Mouse (Mus musculus): ENCODE data around the gene Tmc4.

The Tmc4 gene

DNA sequence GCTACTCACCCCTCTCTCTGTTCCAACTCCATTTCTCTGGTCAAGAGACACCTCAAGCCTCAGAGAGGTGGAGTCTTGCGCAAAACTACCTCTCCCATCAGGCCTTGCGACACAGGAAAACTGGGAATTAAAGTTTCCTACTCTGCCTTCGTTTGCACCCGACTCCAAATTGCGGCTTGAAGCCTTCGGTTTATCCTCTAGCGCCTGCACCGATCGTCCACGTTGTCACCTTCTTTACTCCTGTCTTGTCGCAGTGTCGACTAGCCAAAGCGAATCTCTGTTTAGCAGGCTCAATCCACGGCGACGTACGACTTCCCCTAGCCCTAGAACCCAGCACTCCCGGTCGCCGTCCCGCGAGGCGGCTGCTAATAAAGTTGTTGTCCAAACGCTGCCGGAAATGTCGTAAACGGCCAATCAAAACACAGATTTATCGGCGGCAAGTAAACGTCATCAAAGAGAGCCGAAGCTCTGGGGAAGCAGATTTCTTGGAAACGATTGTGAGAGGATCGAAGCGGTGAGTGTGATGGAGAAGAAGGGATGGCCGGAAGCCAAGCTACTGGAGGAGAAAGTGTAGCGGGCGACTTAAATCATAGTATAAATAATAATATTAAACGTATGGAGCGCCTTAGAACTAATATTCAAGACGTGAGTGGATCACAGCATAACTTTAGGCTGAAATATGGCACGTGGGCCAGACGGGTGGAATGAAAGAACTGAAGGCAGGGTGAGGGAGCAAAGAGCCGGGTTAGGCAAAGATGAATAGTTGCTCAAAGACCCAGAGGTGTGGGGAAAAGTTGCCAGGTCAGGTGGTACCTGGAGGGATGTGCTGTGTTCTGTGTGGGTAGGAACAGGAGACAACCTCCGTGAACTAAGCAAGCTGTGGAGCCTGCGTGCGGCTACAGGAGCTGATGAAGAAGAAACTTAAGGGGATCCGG, 47.5 kb downstream of the Tmc4 start, which contains the start of the genes Tfpt and Prpf31:
Gene Tfpt (minus strand): TSS at position 387 of the 935 bp plus-strand sequence.
Gene Prpf31 (plus strand): TSS at position 443 of the 935 bp plus-strand sequence.
- DNase-seq: peak; percentile 98

DNA sequence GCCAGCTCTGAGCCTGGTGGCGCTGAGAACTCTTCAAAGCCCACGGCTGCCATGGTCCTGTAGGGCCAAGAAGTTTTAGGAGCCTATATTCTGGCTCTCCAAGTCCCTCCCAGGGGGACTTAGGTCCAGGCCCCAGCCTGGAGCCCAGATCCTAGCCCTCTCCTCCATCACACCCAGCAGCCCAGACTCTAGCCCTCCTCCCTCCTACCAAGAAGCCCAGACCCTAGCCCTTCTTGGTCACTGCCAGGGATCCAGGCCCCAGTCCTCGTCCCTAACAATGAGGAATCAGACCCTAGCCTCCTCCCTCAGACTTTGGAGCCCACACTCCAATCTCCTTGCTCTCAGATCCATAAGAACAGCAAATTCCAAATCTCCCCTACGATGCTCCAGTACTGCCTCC, 48.3 kb downstream of the Tmc4 start:
- no peak for DNase-seq

DNA sequence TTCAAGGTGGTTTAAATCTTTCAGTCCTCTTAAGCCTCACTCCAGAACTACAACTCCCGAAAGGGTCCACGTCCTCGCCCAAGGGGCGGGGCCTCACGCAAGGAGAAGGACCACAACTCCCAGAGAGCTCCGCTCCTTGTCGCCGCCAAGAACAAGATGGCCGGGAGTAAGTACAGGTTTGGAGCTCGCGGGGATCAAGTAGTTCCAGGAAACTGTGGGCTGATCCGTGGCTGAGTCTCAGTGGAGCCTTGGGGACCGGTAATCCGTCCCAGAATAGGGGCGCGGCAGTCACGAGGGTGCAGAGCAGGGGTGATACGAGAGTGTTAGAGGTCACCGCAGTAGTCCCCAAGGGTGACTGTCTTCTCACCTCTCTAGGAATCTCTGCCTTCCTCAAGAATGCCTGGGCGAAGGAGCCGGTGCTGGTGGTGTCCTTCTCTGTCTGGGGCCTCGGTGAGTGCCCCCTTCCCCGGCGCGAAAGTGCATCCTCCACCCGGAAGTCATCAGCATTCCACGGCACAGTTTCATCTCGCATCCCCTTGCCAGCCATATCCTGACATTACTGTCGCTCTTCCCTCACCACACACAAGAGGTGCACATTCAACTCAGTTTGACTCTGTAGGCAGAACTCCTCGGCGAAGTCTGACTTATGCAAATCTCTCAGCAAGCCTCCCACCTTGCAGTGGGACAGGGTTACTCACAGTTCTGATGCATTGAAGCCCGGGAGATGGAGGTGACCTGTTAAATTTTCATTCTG, 59.9 kb downstream of the Tmc4 start, which contains the start of gene Ndufa3:
Gene Ndufa3 (plus strand): TSS at position 132 of the 754 bp plus-strand sequence.
- DNase-seq: peak; percentile 95

DNA sequence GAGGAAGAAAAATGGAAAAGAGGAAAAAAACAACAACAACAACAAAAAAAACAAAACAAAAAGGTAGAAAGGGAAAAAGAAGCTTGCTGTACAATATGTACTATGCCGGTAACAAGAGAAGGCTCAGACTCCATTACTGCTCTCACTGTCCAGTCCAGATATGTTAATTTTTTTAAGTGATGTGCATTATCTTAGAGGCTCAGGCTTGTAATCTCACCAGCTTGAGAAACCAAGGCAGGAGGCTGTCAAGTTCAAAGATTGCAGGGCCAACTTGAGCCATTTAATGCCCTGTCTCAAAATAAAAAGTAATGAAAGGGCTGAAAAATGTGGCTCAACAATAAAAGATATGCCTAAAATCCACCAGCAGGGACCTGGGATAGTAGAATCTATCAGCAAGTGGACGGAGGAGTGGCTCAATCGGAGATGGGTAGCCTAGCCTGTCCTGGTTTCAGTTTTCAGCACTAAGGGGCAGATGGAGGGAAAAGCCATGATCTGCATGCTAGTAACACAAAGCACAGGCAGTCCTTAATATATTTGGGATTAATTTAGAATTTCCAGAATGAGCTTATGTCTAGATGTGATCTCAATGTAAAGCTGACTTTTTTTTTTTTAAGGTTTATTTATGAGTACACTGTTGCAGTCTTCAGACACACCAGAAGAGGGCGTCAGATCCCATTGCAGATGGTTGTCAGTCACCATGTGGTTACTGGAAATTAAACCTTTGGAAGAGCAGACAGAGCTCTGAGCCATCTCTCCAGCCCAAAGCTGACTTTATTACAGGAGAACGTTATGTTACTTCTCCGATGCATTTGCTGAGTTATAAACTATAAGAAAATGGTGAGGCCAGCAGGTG, 60.7 kb downstream of the Tmc4 start:
- no peak for DNase-seq

DNA sequence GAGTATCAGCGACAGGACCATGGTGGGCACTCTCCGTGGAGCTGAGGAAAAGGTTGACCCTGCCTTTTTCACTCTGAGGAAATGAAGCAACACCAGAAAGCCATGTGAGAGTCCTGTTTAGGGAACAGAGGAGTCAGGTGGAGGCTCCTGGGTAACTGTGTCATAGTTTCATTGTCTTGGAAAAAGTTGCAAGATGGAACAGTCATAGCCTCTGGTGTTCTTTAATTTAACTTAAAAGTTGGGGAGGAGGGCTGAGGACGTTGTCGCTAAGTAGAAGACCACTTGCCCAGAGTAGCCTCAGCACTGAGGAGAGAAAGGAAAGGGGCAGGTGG, 61.3 kb downstream of the Tmc4 start, which contains the start of gene Oscar:
Gene Oscar (minus strand): TSS at position 101 of the 332 bp plus-strand sequence.
- DNase-seq: no peak
